8 mouse cellular contexts compared by ENCODE assay signal in the genomic region with DNA sequence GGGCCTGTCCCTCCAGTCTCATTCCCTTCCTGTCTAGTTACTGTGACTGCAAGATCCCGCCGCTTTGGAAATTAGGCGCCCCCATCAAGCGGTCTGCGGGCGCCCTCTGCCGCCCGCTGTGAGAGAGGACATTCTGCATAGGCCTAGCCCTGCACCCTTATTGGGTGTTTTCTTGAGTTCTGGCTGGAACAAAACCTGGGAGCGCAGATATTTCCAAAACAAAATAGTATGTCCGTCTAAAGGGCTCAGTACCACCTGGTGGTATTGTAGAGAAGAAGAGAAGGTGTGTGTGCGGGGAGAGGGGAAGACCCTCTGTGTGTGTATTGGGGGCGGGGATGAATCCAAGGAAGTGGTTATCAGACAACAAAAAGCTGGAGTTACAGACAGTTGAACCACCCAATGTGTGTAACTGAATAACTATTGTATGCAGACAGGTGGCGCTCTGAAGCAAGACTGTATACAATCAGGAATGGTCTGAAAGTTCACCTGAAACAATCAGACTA. TPM values are rescaled to one million over a fixed set of nuclear protein-coding genes. Genes with fewer than 3 reads are reported as not detected.
A peak's percentile ranks its signal among the peaks of the same experiment; 100 is the strongest.
DNase-seq lines count a peak whose midpoint lies in the region; ATAC-seq and TF ChIP-seq lines count a peak whose summit lies in the region.

No protein-coding gene starts in this region.

- WGBS in kidney, adult 2 months: 13% methylated on average over 13 of the region's 13 CpGs
- WGBS in liver, embryonic 13.5 days (ENCODE audit: insufficient replicate concordance): 6% methylated on average over 13 of the region's 13 CpGs
- WGBS in neural tube, embryonic 12.5 days: 11% methylated on average over 13 of the region's 13 CpGs

- TF ChIP-seq POLR2A in kidney, adult 2 months (IDR thresholded peaks at IDR 0.05; ENCODE audit: low read depth, low read length): no peak

- H3K36me3 ChIP-seq in kidney, adult 2 months (ENCODE audit: control insufficient read depth, insufficient read depth, low read length): no peaks in the 10 kb centered on the region
- no peaks in the 10 kb centered on the region for H3K36me3 ChIP-seq in liver, embryonic 13.5 days
- H3K36me3 ChIP-seq in neural tube, embryonic 12.5 days: no peaks in the 10 kb centered on the region

- H3K9ac ChIP-seq in liver, embryonic 13.5 days: no peak overlapping the region
- no peak overlapping the region for H3K9ac ChIP-seq in neural tube, embryonic 12.5 days

- peak; percentile 81 for ATAC-seq in Patski
- ATAC-seq in liver, embryonic 13.5 days (ENCODE audit: low read depth): peak; percentile 62
- ATAC-seq in neural tube, embryonic 12.5 days (ENCODE audit: low FRiP score, low read depth): peak; percentile 68; the same call in 1 of the 2 replicates

- DNase-seq in 416B (ENCODE audit: low read depth) (peak; percentile 88), Patski (ENCODE audit: low read depth, low spot score) (no peak)
- peak; percentile 67 for DNase-seq in embryo, embryonic 11.5 days (ENCODE audit: low read depth, low spot score)
- peak; percentile 40 for DNase-seq in heart, adult 8-10 months (ENCODE audit: low spot score)
- peak; percentile 62 for DNase-seq in kidney, adult 2 months
- peak; percentile 8 for DNase-seq in liver, embryonic 13.5 days
- DNase-seq in yolk sac, embryonic 10.5 days (ENCODE audit: low spot score): peak; percentile 75

- POLR2A ChIA-PET in Patski (lab: Charles Lee): no interaction called here

- no peaks in the 10 kb centered on the region for H3K4me1 ChIP-seq in kidney, adult 2 months (ENCODE audit: control insufficient read depth, insufficient read depth, low read length)
- H3K4me1 ChIP-seq in liver, embryonic 13.5 days (replicated peaks): no peaks in the 10 kb centered on the region
- peaks cover 7% of the 10 kb centered on the region; the same call in 1 of the 2 replicates for H3K4me1 ChIP-seq in neural tube, embryonic 12.5 days

- H3K27me3 ChIP-seq in Patski: peaks cover 10% of the 10 kb centered on the region
- no peaks in the 10 kb centered on the region for H3K27me3 ChIP-seq in kidney, adult 2 months (replicated peaks; ENCODE audit: control insufficient read depth, insufficient read depth, low read length)
- peaks cover 68% of the 10 kb centered on the region for H3K27me3 ChIP-seq in liver, embryonic 13.5 days
- peaks cover 43% of the 10 kb centered on the region for H3K27me3 ChIP-seq in neural tube, embryonic 12.5 days (replicated peaks)

- H3K4me2 ChIP-seq in liver, embryonic 13.5 days: no peak overlapping the region
- H3K4me2 ChIP-seq in neural tube, embryonic 12.5 days (replicated peaks): no peak overlapping the region

- H3K4me3 ChIP-seq in kidney, adult 2 months (ENCODE audit: insufficient read depth, low read depth, low read length): no peak overlapping the region
- H3K4me3 ChIP-seq in liver, embryonic 13.5 days (replicated peaks): no peak overlapping the region
- no peak overlapping the region for H3K4me3 ChIP-seq in neural tube, embryonic 12.5 days

- in situ Hi-C loops in Patski (cut with MboI; ENCODE audit: low pct_unique_long_range_greater_than_20kb): loop anchor here (5.0 to 25.0 kb wide), 3 partner anchors 166 to 374 kb away; no protein-coding TSS in a partner anchor

- CTCF ChIA-PET in Patski (lab: Charles Lee): interaction anchor here (0.6 to 2.6 kb wide), 10 partner anchors 8 to 255 kb away, joined by 3 to 21 read pairs (median 4); no protein-coding TSS in a partner anchor

- H3K9me3 ChIP-seq in liver, embryonic 13.5 days (replicated peaks): no peaks in the 10 kb centered on the region
- no peaks in the 10 kb centered on the region for H3K9me3 ChIP-seq in neural tube, embryonic 12.5 days

- peak; percentile 98 for TF ChIP-seq CTCF in Patski (IDR thresholded peaks at IDR 0.05)
- TF ChIP-seq CTCF in kidney, adult 2 months (conservative IDR thresholded peaks at IDR 0.05; ENCODE audit: insufficient read depth, insufficient read length, low read depth, low read length): peak; percentile 74

- H3K27ac ChIP-seq in kidney, adult 2 months (ENCODE audit: insufficient read depth, low read depth, low read length): no peak overlapping the region
- no peak overlapping the region for H3K27ac ChIP-seq in liver, embryonic 13.5 days
- no peak overlapping the region for H3K27ac ChIP-seq in neural tube, embryonic 12.5 days

RNA-seq across cellular contexts. Expression of a gene that starts 12.9 kb away (rescaled TPM):
- polyA plus RNA-seq in Patski (2021): not detected
- not detected for total RNA-seq in heart, adult 8-10 months (2022)
- polyA plus RNA-seq in kidney, adult 2 months (2012; rRNA removed): not detected in 2 replicates
- not detected in 2 replicates for polyA plus RNA-seq in liver, embryonic 13.5 days (2015; fragmentation: Nextera tagmentation; extraction: Ambion mirVana)
- polyA plus RNA-seq in neural tube, embryonic 12.5 days (2016; fragmentation: Nextera tagmentation; extraction: Ambion mirVana): not detected in 2 replicates

RNA-seq across cellular contexts. Expression of a gene that starts 21.0 kb away (rescaled TPM):
- 51.8 TPM for polyA plus RNA-seq in Patski (2021)
- 10 to 100 TPM; 10.8 to 12.4 (median 11.6) TPM for total RNA-seq in heart, adult 8-10 months (2022)
- 16.4 and 18.8 TPM in 2 replicates for polyA plus RNA-seq in kidney, adult 2 months (2012; rRNA removed)
- polyA plus RNA-seq in liver, embryonic 13.5 days (2015; fragmentation: Nextera tagmentation; extraction: Ambion mirVana): 31.6 and 33.7 TPM in 2 replicates
- polyA plus RNA-seq in neural tube, embryonic 12.5 days (2016; fragmentation: Nextera tagmentation; extraction: Ambion mirVana): 51.4 and 54.2 TPM in 2 replicates

RNA-seq across cellular contexts. Expression of a gene that starts 36.4 kb away (rescaled TPM):
- polyA plus RNA-seq in Patski (2021): 151 TPM
- total RNA-seq in heart, adult 8-10 months (2022): 10 to 100 TPM; 62.7 to 80.9 (median 72.0) TPM
- polyA plus RNA-seq in kidney, adult 2 months (2012; rRNA removed): 56.8 and 63.6 TPM in 2 replicates
- 0.61 and 0.71 TPM in 2 replicates for polyA plus RNA-seq in liver, embryonic 13.5 days (2015; fragmentation: Nextera tagmentation; extraction: Ambion mirVana)
- polyA plus RNA-seq in neural tube, embryonic 12.5 days (2016; fragmentation: Nextera tagmentation; extraction: Ambion mirVana): 9.0 and 9.4 TPM in 2 replicates

RNA-seq across cellular contexts. Expression of a gene that starts 40.5 kb away (rescaled TPM):
- polyA plus RNA-seq in Patski (2021): 397 TPM
- 100 to 1,000 TPM; 135 to 164 (median 150) TPM for total RNA-seq in heart, adult 8-10 months (2022)
- polyA plus RNA-seq in kidney, adult 2 months (2012; rRNA removed): 104 and 117 TPM in 2 replicates
- polyA plus RNA-seq in liver, embryonic 13.5 days (2015; fragmentation: Nextera tagmentation; extraction: Ambion mirVana): 408 and 426 TPM in 2 replicates
- 585 and 590 TPM in 2 replicates for polyA plus RNA-seq in neural tube, embryonic 12.5 days (2016; fragmentation: Nextera tagmentation; extraction: Ambion mirVana)

RNA-seq across cellular contexts. Expression of a gene that starts 40.9 kb away (rescaled TPM):
- polyA plus RNA-seq in Patski (2021): 14.6 TPM
- 10 to 100 TPM; 11.5 to 12.6 (median 12.0) TPM for total RNA-seq in heart, adult 8-10 months (2022)
- polyA plus RNA-seq in kidney, adult 2 months (2012; rRNA removed): 23.1 and 27.7 TPM in 2 replicates
- polyA plus RNA-seq in liver, embryonic 13.5 days (2015; fragmentation: Nextera tagmentation; extraction: Ambion mirVana): 34.8 and 35.6 TPM in 2 replicates
- 29.0 and 31.9 TPM in 2 replicates for polyA plus RNA-seq in neural tube, embryonic 12.5 days (2016; fragmentation: Nextera tagmentation; extraction: Ambion mirVana)
